Mouse (Mus musculus): Measurements from ENCODE around the gene 4930539E08Rik.

DNA sequence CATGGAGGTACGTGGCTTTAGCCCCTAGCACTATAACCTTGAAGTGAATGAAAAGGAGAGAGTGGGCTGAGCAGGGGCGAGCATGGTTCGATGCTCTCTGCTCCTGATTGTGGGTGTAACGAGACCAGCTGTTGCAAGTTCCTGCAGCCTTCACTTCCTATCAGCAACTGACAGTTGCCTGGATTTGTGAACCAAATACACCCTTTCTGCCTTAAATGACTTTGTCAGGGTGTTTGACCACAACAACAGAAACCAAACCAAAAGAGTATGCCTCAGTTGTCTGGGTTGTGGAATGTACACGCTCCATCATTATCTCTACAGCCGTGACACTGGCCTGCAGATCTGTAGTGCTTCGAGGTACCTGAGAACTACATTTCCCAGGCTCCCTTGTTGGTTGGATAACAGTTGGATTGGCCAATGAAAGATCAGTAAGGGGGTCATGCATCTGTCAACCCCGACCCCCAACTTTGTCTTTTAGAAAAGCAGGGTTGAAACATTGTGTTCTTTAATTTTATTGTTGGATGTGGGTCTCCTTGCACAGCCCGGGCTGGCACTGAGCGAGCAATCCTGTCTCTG, 31.1 kb downstream of the 4930539E08Rik start:
- no peak for TF ChIP-seq POLR2A (IDR thresholded peaks at IDR 0.05; ENCODE audit: control insufficient read depth, low read depth, low read length)
- TF ChIP-seq CTCF (IDR thresholded peaks at IDR 0.05; ENCODE audit: control insufficient read depth, insufficient read depth, insufficient replicate concordance, low read depth, low read length), result no peak

Measured in testis, adult 2 months (tissue).